Mouse (Mus musculus) MEL (cell line): ENCODE measurements around the gene Dclk1. TPM values are rescaled to one million over a fixed set of nuclear protein-coding genes. Genes with fewer than 3 reads are reported as not detected.

Source experiments
- DNase-seq: peaks from one replicate; pipeline ENCODE4 v3.0.0; 2011; ENCODE audit warnings: low read depth, low spot score
- H3K27ac ChIP-seq: 2 replicates; pipeline ENCODE4 v1.5.1; 2012; ENCODE audit warnings: low read depth, mild to moderate bottlenecking, control low read depth, low read length, moderate library complexity; ENCODE audit not compliant: control insufficient read depth
- H3K27me3 ChIP-seq, 2 experiments: fragments of 150-350 bp in 1 of 2; sonication (generic) in 1 of 2; 2 replicates each; pipeline ENCODE4 v1.6.1; 2012; ENCODE audit warnings: low read length in 2 of 2, mild to moderate bottlenecking in 2 of 2, improper control_type of control experiment in 1 of 2, moderate library complexity in 1 of 2; ENCODE audit not compliant: insufficient read depth in 2 of 2, control insufficient read depth in 1 of 2
- H3K36me3 ChIP-seq, 2 experiments: 2 replicates each; pipeline ENCODE4 v1.6.1; 2012 to 2014; ENCODE audit warnings: low read length in 2 of 2, improper control_type of control experiment in 1 of 2, inconsistent platforms in 1 of 2, mild to moderate bottlenecking in 1 of 2; ENCODE audit not compliant: insufficient read depth in 2 of 2, control insufficient read depth in 1 of 2
- H3K4me1 ChIP-seq, 2 experiments: fragments of 150-350 bp in 1 of 2; sonication (generic) in 1 of 2; 2 replicates each; pipeline ENCODE4 v1.6.1; 2012; ENCODE audit warnings: low read length in 2 of 2, improper control_type of control experiment in 1 of 2, mild to moderate bottlenecking in 1 of 2; ENCODE audit not compliant: insufficient read depth in 2 of 2, control insufficient read depth in 1 of 2
- H3K4me3 ChIP-seq, 2 experiments: fragments of 150-350 bp in 1 of 2; sonication (generic) in 1 of 2; 2 replicates each; pipeline ENCODE4 v1.5.1; 2012; ENCODE audit warnings: low read depth in 2 of 2, low read length in 2 of 2, mild to moderate bottlenecking in 2 of 2, moderate library complexity in 2 of 2, control low read depth in 1 of 2, improper control_type of control experiment in 1 of 2; ENCODE audit not compliant: control insufficient read depth in 1 of 2, insufficient read depth in 1 of 2
- H3K79me2 ChIP-seq: 2 replicates; pipeline ENCODE4 v1.6.1; 2012; ENCODE audit warnings: mild to moderate bottlenecking, low read length, moderate library complexity; ENCODE audit not compliant: control insufficient read depth, poor library complexity, insufficient read depth
- H3K9ac ChIP-seq: 2 replicates; pipeline ENCODE4 v1.6.1; 2012; ENCODE audit warnings: low read depth, mild to moderate bottlenecking, control low read depth, low read length, moderate library complexity; ENCODE audit not compliant: control insufficient read depth, poor library complexity, severe bottlenecking
- H3K9me3 ChIP-seq: fragments of 150-350 bp; sonication (generic); replicated peaks from 2 replicates; pipeline ENCODE4 v1.6.1; 2012; ENCODE audit warnings: mild to moderate bottlenecking, low read length, improper control_type of control experiment, moderate library complexity; ENCODE audit not compliant: insufficient read depth
- CHD2 ChIP-seq: IDR thresholded peaks from 2 replicates; pipeline ENCODE4 v1.6.1; 2011; ENCODE audit warnings: low read length, improper control_type of control experiment
- CTCF ChIP-seq, 3 experiments: IDR thresholded peaks in 2 of 3; conservative IDR thresholded peaks in 1 of 3; 2 replicates each; pipeline ENCODE4 v1.5.1; 2011 to 2012; ENCODE audit warnings: low read length in 3 of 3, low read depth in 2 of 3, mild to moderate bottlenecking in 2 of 3, improper control_type of control experiment in 1 of 3, inconsistent platforms in 1 of 3, mixed read lengths in 1 of 3, moderate library complexity in 1 of 3; ENCODE audit not compliant: control insufficient read depth in 1 of 3, insufficient read depth in 1 of 3, poor library complexity in 1 of 3, severe bottlenecking in 1 of 3
- ELF1 ChIP-seq: IDR thresholded peaks from 2 replicates; pipeline ENCODE4 v1.6.1; 2014; ENCODE audit warnings: low read depth, mild to moderate bottlenecking, inconsistent platforms, low read length, improper control_type of control experiment, moderate library complexity
- ETS1 ChIP-seq: IDR thresholded peaks from 2 replicates; pipeline ENCODE4 v1.6.1; 2012; ENCODE audit warnings: low read depth, mild to moderate bottlenecking, inconsistent platforms, low read length, improper control_type of control experiment, moderate library complexity
- GABPA ChIP-seq: IDR thresholded peaks from 2 replicates; pipeline ENCODE4 v1.6.1; 2012; ENCODE audit warnings: low read depth, mild to moderate bottlenecking, inconsistent platforms, low read length, improper control_type of control experiment, moderate library complexity
- MAX ChIP-seq: IDR thresholded peaks from 2 replicates; pipeline ENCODE4 v1.6.1; 2011; ENCODE audit warnings: low read length, improper control_type of control experiment
- POLR2AphosphoS5 ChIP-seq: IDR thresholded peaks from 2 replicates; pipeline ENCODE4 v1.6.1; 2012; ENCODE audit warnings: low read depth, borderline replicate concordance, mild to moderate bottlenecking, inconsistent platforms, low read length, moderate library complexity, mixed read lengths
- SMC3 ChIP-seq: IDR thresholded peaks from 2 replicates; pipeline ENCODE4 v1.6.1; 2011; ENCODE audit warnings: low read depth, low read length, improper control_type of control experiment
- TCF12 ChIP-seq: IDR thresholded peaks from 2 replicates; pipeline ENCODE4 v1.6.1; 2014; ENCODE audit warnings: low read depth, mild to moderate bottlenecking, inconsistent platforms, low read length, improper control_type of control experiment, moderate library complexity
- USF2 ChIP-seq, 2 experiments: IDR thresholded peaks; 2 replicates each; pipeline ENCODE4 v1.6.1; 2011 to 2012; ENCODE audit warnings: improper control_type of control experiment in 2 of 2, low read length in 2 of 2, borderline replicate concordance in 1 of 2, inconsistent platforms in 1 of 2, low read depth in 1 of 2, mild to moderate bottlenecking in 1 of 2; ENCODE audit not compliant: insufficient read depth in 1 of 2
- ZNF384 ChIP-seq: IDR thresholded peaks from 2 replicates; pipeline ENCODE4 v1.6.1; 2012; ENCODE audit warnings: low read depth, mild to moderate bottlenecking, inconsistent platforms, low read length, improper control_type of control experiment
- polyA plus RNA-seq, 2 experiments: library from polyadenylated mRNA; stranded (reverse) in 1 of 2; unstranded in 1 of 2; fragments of >175 nt in 1 of 2; fragments of >200 nt in 1 of 2; gene quantifications; 2 replicates each; pipeline versions ENCODE4 v1.2.1 to v1.2.4; 2012; ENCODE audit warnings: low replicate concordance in 2 of 2, low read depth in 1 of 2; ENCODE audit not compliant: insufficient read length in 2 of 2, insufficient read depth in 1 of 2, missing spikeins in 1 of 2
- total RNA-seq: library from RNA; depleted of rRNA; stranded (reverse); fragments of 300-350 nt; gene quantifications from 2 replicates; pipeline ENCODE4 v1.2.3, GENCODE M21; 2012

Dclk1 gene
- total and polyA plus RNA-seq, 3 experiments: not detected

DNA sequence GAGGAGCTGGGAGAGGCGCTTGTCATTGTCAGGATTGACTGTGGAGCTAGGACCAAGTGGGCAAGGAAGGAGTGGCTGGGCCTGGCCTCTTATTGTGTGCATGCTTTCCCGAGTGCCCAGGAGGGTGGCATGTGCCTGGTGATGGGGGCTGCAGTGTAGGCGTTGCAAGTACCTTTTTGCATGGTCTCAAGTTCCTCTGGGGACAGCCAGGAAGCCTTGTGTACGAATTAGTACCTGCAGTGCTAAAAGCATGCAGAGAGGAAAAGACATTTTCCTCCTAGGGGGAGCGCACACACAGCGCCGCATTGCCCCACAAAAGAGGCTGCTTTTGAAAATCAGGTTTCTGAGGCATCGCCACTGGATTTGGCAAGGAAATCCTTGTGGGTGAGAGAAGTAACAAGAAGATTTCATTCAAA lies 900 bp downstream of the Dclk1 start:
- H3K79me2 ChIP-seq: no peaks in the 10 kb centered on the region
- no peak for DNase-seq
- H3K36me3 ChIP-seq: no peaks in the 10 kb centered on the region
- no peak overlapping the region for H3K4me3 ChIP-seq
- TF ChIP-seq POLR2AphosphoS5: no peak
- TF ChIP-seq CHD2: no peak
- no peak for TF ChIP-seq GABPA
- no peak for TF ChIP-seq ZNF384
- no peak for TF ChIP-seq CTCF (IDR thresholded peaks at IDR 0.05 in 2 of 3, conservative IDR thresholded peaks at IDR 0.05 in 1 of 3; ENCODE audit: control insufficient read depth in 1 of 3, insufficient read depth in 1 of 3, low read depth in 2 of 3, low read length in 3 of 3, poor library complexity in 1 of 3, severe bottlenecking in 1 of 3)
- TF ChIP-seq, all 39 proteins: peak for 0
- Histone ChIP-seq H3K4me1 (no peaks in the 10 kb centered on the region), H3K9ac (no peak overlapping the region), H3K27me3 (no peaks in the 10 kb centered on the region), H3K27ac (no peak overlapping the region), H3K9me3 (no peaks in the 10 kb centered on the region)

DNA sequence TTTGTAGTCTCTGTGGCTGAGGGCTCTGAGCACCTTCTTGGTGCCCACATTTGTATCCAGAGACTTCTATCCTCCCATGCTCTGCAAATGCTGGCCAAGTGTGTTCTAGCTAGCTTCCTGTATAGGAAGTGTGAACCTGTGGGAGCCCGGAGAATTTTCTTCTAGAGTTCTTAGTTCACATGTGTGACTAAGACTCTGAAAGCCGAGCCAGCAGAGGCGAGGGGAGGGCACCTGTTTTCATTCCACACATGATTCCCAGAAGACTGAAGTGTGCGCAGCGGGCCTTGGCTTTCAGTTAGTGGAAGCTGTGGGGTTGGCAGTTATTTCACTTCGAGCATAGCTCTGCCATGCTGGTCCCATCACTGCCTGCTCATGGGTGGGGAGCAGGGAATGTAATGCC lies 1.9 kb downstream of the Dclk1 start:
- H3K9ac ChIP-seq: no peak overlapping the region
- H3K27ac ChIP-seq: no peak overlapping the region
- no peak for DNase-seq
- H3K27me3 ChIP-seq: no peaks in the 10 kb centered on the region
- no peaks in the 10 kb centered on the region for H3K9me3 ChIP-seq
- TF ChIP-seq MAX: no peak
- no peaks in the 10 kb centered on the region for H3K79me2 ChIP-seq
- no peak overlapping the region for H3K4me3 ChIP-seq
- H3K4me1 ChIP-seq: no peaks in the 10 kb centered on the region
- H3K36me3 ChIP-seq: no peaks in the 10 kb centered on the region

DNA sequence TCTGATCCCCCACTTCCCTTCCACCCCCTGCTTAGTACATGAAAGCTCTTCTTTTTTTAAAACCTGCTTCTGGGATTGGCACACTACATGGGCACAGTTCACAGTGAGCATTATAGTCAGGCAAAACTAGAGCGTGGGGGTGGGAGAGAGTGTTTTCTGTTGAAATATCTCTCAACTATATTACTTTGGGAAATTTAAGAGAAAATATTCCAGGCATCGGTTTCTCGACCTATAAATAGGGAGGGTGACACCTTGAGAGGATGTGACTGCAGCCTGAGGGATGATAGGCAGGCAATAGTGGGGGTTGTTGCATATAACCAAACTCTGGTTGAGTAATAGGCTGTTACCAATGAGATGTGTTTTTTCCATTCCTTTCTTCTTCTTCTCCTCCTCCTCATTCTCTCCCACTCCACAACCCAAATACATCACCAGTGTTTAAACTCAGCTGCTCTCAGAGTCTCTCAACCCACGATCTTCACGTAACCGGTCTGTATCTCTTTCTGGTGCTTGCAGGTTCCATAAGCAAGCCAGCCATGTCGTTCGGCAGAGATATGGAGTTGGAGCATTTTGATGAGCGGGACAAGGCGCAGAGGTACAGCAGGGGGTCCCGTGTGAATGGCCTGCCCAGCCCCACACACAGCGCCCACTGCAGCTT lies 4.6 kb downstream of the Dclk1 start:
- no peaks in the 10 kb centered on the region for H3K79me2 ChIP-seq
- no peak for TF ChIP-seq SMC3
- no peak for TF ChIP-seq ETS1
- no peak for TF ChIP-seq ELF1
- TF ChIP-seq TCF12: no peak
- TF ChIP-seq USF2 (IDR thresholded peaks at IDR 0.05; ENCODE audit: borderline replicate concordance in 1 of 2, insufficient read depth in 1 of 2, low read depth in 1 of 2, low read length in 2 of 2): no peak
- no peak for TF ChIP-seq CHD2
- TF ChIP-seq, all 39 proteins: peak for 0
- Histone ChIP-seq H3K9ac (no peak overlapping the region), H3K36me3 (no peaks in the 10 kb centered on the region), H3K4me1 (no peaks in the 10 kb centered on the region), H3K27ac (no peak overlapping the region), H3K27me3 (no peaks in the 10 kb centered on the region), H3K9me3 (no peaks in the 10 kb centered on the region), H3K4me3 (no peak overlapping the region)
- DNase-seq: no peak
